ENCODE assay signal across 9 mouse cellular contexts in genomic region chr7:126134634-126135321, GRCm38 (mm10). TPM values are rescaled to one million over a fixed set of nuclear protein-coding genes. Genes with fewer than 3 reads are reported as not detected.
DNase-seq lines count a peak whose midpoint lies in the region; ATAC-seq lines count a peak whose summit lies in the region.
"Had no signal": no experiment of that assay in that cellular context is flagged by ENCODE, and none has a peak within 500 bp of the region (broad histone marks: within the 10 kb centered on the region; RNA-seq: fewer than 3 reads in every experiment).

No protein-coding gene starts in this region.

- DNase-seq in spleen, adult 12 weeks (ENCODE audit: low spot score), result peak; percentile 6
- no peak for DNase-seq in spleen, postnatal 4 days (ENCODE audit: low spot score in 2 of 2)
- no peak for DNase-seq in embryo, embryonic 11 days
- no peak for DNase-seq in cerebellum, postnatal 36 days
- DNase-seq in left cerebral cortex, postnatal 25 days (ENCODE audit: low spot score in 2 of 2), result no peak
- no peak for DNase-seq in urinary bladder, postnatal 36 days (ENCODE audit: low spot score in 2 of 2)

- intact Hi-C loops in left cerebral cortex, postnatal 25 days (cut with DNase I), result no loop called here

- ATAC-seq in granulocyte monocyte progenitor cell, adult 5-6 weeks (replicated peaks; ENCODE audit: poor library complexity, severe bottlenecking), result peak; percentile 97
- ATAC-seq in megakaryocyte, adult 5-6 weeks (ENCODE audit: poor library complexity, severe bottlenecking), result peak; percentile 96
- ATAC-seq: hindbrain, embryonic 16.5 days had no signal

RNA-seq across cellular contexts. Expression of gene Gsg1l, which starts 52.6 kb away (rescaled TPM):
- not detected in 2 replicates for total RNA-seq in granulocyte monocyte progenitor cell, adult 5-6 weeks (2014; fragmentation: Nextera tagmentation)
- not detected in 2 replicates for total RNA-seq in granulocyte monocyte progenitor cell, adult 5-6 weeks (2017)
- total RNA-seq in megakaryocyte, adult 5-6 weeks (2015), result not detected in 2 replicates
- total RNA-seq in megakaryocyte, adult 5-6 weeks (2017), result not detected in 2 replicates
- 10 to 100 TPM; 81.6 to 84.0 TPM for total RNA-seq in left cerebral cortex, postnatal 25 days (2021)

Comparison
In these comparisons a context has a peak if more than half of its experiments do, and no peak if none do; other contexts are left out.
1. RNA of gene Gsg1l, which starts 52.6 kb away (total RNA-seq): 81.6 to 84.0 TPM in left cerebral cortex, postnatal 25 days; not detected in granulocyte monocyte progenitor cell, adult 5-6 weeks and not detected in megakaryocyte, adult 5-6 weeks; every median in the first group is over 10 times any median in the second.